Mouse (Mus musculus) frontal cortex, postnatal 14 days (tissue): ENCODE data around the gene Hemgn.

Experiments used
- DNase-seq, 2 experiments: peaks; one replicate each; pipeline ENCODE4 v3.0.0; 2022; ENCODE audit warnings: low spot score in 2 of 2

Gene Hemgn

DNA sequence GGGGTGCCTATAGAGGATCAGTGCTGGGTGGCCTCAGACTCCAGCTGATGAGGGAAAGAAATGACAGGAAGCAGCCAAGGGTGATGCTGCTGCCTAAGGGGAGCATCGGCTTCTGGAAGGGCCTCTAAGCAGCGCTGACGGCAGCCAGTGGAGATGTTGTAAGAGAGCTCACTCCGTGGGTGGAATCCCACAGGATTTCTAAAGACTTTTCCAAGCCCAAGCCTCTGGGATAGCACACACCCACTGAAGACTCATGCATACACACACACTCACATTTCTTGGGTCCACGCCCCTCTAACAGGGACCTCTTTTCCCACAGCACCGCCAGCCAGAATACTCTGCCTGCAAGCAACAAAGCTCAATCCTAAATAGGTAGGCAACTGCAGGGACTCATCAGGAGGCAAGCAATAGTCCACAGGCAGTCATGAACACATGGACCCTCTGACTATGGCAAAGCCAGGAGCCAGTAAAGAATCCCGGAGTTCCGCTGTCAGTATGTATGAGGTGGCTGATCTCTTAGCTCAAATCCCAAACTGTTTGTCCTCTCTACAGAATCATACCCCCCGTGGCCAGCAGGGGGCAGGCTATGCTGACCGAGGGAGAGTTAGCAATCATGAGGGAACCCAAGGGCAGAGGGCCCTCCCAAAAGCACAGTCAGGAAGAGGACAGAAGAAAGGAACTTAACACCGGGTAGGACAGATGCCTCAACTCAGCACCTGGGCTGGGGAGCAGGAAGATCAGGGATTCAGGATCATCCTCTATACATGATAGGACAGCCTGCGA, 56.8 kb downstream of the Hemgn start:
- DNase-seq = peak in 1 of 2 experiments; percentile 27

DNA sequence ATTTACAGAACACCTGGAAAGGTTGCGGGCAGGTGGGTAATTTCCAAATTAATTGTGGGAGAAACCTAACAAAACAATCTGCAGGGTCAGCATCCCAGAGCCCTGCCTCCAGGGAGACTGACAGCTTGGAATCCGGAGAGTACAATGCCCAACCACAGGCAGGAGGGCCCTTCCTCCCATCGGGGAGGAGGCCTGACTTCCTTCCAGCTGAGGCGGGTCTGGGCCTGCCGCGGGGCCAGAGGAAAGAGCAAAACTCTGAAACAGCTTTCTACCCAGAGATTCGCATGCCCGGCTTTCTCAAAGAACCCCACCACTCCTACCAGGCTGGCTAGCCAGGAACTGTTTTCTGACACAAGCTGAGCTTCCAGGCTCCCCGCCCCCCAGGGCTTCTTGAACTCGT, 60.3 kb downstream of the Hemgn start:
- no peak for DNase-seq

DNA sequence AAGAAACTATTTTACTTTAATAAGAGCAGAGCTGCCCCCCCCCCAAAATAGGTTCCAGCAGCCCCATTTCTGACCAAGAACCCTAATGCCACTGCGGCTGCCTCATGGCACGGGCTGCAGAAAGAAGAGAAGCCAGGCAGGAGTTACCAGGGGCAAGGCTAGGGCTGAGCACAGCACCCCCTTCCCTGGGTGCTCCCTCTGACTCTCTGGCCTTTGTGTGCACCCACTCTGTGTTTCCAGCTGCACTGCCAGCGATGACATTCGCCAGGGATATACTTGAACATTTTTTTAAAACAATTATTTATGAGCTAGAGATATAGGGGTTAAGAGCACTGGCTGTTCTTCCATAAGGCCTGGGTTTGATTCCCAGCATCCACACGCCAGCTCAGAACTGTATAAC, 63.8 kb downstream of the Hemgn start:
- no peak for DNase-seq

DNA sequence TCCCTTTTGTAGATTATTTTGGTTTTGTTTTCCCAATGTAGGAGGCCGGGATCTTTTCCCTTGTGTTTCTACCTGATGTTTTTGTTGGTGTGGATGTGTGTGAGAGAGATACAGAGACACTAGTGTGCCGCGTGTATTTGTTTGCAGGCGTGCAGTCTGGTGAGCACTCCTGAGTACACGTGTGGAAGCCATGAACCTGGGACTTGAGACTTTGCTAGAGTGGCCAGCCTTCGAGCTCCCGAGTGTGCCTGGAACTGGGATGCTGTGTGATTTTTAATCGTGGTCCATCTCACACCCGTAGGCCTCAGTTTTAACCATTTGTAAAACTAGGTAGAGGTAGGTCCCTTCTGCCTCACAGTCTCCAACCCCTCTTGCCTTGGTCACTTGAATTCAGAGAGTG, 64.4 kb downstream of the Hemgn start:
- no peak for DNase-seq

DNA sequence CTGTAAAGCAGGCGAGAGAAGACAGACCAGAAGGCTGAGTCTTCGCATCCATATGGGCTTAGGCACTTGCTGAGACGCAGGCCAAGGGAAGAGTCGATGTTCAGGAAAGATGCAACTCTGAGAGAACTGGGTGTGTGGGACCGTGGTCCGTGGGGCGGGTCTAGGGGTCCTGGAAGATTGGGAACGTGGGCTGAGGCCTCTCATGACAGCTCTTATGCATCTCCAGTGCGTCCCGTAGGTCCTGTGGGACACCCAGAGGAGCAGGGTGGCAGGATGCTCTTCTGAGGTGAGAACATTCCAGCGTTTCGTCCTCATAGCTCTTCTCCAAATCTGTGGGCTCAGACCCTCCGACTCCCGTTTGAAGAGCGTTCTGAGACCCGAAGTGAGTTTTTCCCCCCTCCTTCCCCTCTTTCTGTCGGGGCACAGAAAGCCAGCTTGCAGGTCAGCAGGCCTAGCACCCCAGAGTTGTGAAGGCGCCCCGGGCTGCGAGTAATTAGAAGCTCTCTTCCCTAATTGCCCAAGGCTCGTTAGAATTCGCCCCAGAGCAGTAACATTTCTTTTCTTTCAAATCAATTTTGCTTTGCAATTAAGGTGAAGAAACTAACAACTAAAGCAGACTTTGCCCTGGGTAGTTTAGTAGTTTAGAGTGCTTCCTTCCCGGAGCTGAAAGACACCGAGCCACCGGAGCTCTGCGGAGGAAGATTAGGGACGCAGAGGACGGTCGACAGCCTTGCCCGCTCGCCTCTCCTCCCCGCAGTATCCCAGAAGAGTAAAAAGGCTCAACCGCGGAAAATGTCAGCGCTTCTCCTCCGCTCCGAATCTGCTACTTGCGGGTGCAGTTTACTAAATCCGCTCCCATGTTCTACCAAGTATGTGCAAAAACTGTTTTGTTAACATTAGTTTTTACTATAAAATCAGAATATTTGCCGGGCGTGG, 65.5 kb downstream of the Hemgn start:
- no peak for DNase-seq

DNA sequence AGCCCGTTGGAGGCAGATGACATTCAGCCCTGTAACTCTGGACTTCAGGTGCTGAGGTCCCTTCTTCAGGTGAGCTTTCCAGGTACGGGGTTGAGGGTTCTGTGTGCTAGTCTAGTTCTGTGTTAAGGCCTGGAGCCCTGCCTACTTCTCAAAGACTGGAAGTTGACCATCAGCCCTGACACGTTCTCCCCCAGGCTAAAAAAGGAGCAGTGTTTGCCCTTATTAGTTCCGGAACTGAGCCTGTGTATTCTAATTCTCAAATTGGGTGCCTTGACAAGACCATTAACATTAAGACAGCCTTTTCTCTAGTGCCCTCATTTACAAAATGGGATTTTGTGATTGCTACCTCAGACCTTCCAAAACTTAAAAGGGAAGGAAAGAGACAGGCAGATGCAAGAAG, 66.2 kb downstream of the Hemgn start:
- DNase-seq = no peak

DNA sequence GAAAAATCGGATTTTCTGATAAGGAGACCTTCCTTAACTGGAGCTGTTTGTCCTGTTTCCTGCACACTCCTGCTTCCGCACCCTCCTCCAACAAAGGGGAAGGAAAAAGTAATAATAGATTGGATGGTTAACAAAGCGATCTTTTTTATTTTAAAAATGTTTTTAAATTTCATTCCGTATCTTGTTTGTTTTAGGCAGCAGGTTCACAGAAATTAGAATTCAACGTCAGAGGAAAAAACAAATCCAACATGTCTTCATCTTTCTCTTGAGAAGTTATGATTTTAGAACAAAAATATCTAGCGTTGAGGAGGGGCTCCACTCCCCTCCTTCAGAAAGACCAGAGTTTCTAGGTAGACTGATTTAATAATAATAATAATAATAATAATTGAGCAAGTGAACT, 67.1 kb downstream of the Hemgn start:
- no peak for DNase-seq

DNA sequence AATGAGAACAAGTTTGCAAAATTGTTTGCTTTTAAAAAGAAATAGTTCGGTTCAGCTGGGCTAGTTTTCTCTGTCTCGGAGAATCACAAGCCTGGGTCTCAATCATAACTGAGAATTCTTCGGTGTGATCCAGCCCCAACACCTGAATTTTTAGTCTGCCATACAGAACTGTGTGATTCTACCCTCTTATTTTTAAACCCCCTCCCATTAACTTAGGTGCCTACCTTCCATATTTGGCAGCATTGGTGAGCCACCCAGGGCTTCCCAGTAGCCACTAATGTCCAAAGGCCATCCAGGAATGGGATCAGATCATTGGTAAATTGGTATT, 67.6 kb downstream of the Hemgn start:
- no peak for DNase-seq

DNA sequence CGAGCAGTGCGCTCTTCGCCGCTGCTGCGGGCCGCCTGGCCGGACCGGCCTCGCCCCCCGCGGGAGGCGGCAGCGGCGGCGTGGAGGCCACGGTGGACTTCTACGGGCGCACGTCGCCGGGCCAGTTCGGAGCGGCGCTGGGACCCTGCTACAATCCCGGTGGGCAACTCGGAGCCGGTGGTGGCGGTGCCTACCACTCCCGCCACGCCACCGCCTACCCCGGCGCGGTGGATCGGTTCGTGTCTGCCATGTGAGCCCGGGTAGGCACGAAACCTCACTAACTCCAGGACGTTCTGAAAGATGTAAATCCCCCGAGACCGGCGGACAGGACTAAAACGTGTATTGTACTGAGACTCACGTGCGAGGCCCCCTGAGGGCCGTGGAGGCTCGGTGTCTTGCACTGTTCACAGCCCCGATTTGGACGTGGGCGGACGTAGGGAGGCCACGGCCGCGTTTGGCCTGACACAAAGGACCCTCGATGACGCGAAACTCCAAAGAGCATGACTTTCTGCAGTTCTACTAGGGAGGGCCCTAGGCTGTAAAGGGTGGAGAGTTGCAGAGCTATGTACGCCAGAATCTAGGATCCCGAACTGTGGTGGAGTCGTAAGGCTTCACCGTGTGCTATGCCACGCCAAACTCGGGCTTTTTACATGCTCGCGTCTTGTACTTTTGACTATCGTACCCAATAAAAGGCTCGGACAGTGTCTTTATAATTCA, 68.1 kb downstream of the Hemgn start:
- no peak for DNase-seq

DNA sequence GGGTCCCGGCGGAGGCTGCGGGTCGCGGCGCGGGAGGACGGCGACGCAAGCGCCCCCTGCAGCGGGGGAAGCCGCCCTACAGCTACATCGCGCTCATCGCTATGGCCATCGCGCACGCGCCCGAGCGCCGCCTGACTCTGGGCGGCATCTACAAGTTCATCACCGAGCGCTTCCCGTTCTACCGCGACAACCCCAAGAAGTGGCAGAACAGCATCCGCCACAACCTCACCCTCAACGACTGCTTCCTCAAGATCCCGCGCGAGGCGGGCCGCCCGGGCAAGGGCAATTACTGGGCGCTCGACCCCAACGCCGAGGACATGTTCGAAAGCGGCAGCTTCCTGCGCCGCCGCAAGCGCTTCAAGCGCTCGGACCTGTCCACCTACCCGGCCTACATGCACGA, 69.0 kb downstream of the Hemgn start:
- no peak for DNase-seq
